Mouse (Mus musculus) liver, postnatal 0 days (tissue): ENCODE measurements around the gene Shc2.

ENCODE experiments used
- CTCF ChIP-seq: sonication (generic); IDR thresholded peaks from 2 replicates; pipeline ENCODE4 v1.5.1; 2016; ENCODE audit warnings: antibody characterized with exemption, low read depth
- EP300 ChIP-seq: IDR thresholded peaks from 2 replicates; pipeline ENCODE4 v1.6.1; 2016; ENCODE audit warnings: antibody characterized with exemption, low read depth, mild to moderate bottlenecking

GRCm38 (mm10) chr10:79586243-79586642 lies 51.5 kb downstream of the Shc2 start:
- TF ChIP-seq CTCF (no peak), EP300 (no peak)
